Mouse (Mus musculus) liver, embryonic 11.5 days (tissue): Measurements from ENCODE around the gene Iqck. TPM values are rescaled to one million over a fixed set of nuclear protein-coding genes. Genes with fewer than 3 reads are reported as not detected.

Source experiments
- ATAC-seq: fragments of 200-750 bp; cut with Nextera tagmentation; replicated peaks from 2 replicates; pipeline ENCODE4 v1.8.0; 2017; ENCODE audit warnings: moderate number of reproducible peaks, mild to moderate bottlenecking, moderate TSS enrichment, moderate library complexity; ENCODE audit not compliant: low FRiP score
- DNase-seq: peaks from one replicate; pipeline ENCODE4 v3.0.0-alpha.2; 2017; ENCODE audit warnings: low spot score
- H3K27ac ChIP-seq: fragments of 300-500 bp; sonication (generic); 2 replicates; pipeline ENCODE4 v1.5.1; 2014; ENCODE audit warnings: mild to moderate bottlenecking, low read depth, low read length, control low read depth
- H3K27me3 ChIP-seq: fragments of 300-500 bp; sonication (generic); replicated peaks from 2 replicates; pipeline ENCODE4 v1.6.1; 2014; ENCODE audit warnings: low read length, mixed read lengths; ENCODE audit not compliant: control insufficient read depth, insufficient read depth
- H3K36me3 ChIP-seq: fragments of 300-500 bp; sonication (generic); 2 replicates; pipeline ENCODE4 v1.6.1; 2014; ENCODE audit warnings: mild to moderate bottlenecking, low read length, moderate library complexity, mixed read lengths; ENCODE audit not compliant: control insufficient read depth, insufficient read depth
- H3K4me1 ChIP-seq: fragments of 300-500 bp; sonication (generic); replicated peaks from 2 replicates; pipeline ENCODE4 v1.6.1; 2014; ENCODE audit warnings: low read length, mixed read lengths; ENCODE audit not compliant: control insufficient read depth, insufficient read depth
- H3K4me2 ChIP-seq: fragments of 300-500 bp; sonication (generic); 2 replicates; pipeline ENCODE4 v1.6.1; 2014; ENCODE audit warnings: mild to moderate bottlenecking, control low read depth, moderate library complexity
- H3K4me3 ChIP-seq: fragments of 300-500 bp; sonication (generic); 2 replicates; pipeline ENCODE4 v1.5.1; 2014; ENCODE audit warnings: low read depth, low read length, control low read depth
- H3K9ac ChIP-seq: fragments of 300-500 bp; sonication (generic); 2 replicates; pipeline ENCODE4 v1.6.1; 2014; ENCODE audit warnings: low read depth, low read length, control low read depth
- H3K9me3 ChIP-seq: fragments of 300-500 bp; sonication (generic); 2 replicates; pipeline ENCODE4 v1.6.1; 2016; ENCODE audit warnings: low read length, inconsistent platforms, mixed read lengths; ENCODE audit not compliant: control insufficient read depth
- WGBS: fragments of 180-500 bp; shearing (Covaris S2); extraction: QIAGEN DNeasy Blood & Tissue Kit; methylation state at CpG from one replicate; pipeline ENCODE4 v1.1.7; 2014; 5-methylcytosine and 5-hydroxymethylcytosine counted together
- polyA plus RNA-seq: library from polyadenylated mRNA; unstranded; fragments of >200 nt; fragmentation: Nextera tagmentation; extraction: Ambion mirVana; gene quantifications from 2 replicates; pipeline ENCODE4 v1.2.1, GENCODE M21; 2014

Gene Iqck
- polyA plus RNA-seq, 1 experiment from 2014 or later, result 1.6 TPM

GRCm38 (mm10) chr7:118928916-118929315 is 73.4 kb downstream of the Iqck start:
- H3K4me1 ChIP-seq, result peaks cover 7% of the 10 kb centered on the region; the same call in 1 of the 2 replicates
- DNase-seq, result no peak
- no peaks in the 10 kb centered on the region for H3K27me3 ChIP-seq
- no peaks in the 10 kb centered on the region for H3K36me3 ChIP-seq
- no peak overlapping the region for H3K27ac ChIP-seq
- H3K9ac ChIP-seq, result no peak overlapping the region
- no peak for ATAC-seq
- H3K9me3 ChIP-seq, result no peaks in the 10 kb centered on the region
- no peak overlapping the region for H3K4me2 ChIP-seq
- 66% methylated on average over 8 of the region's 8 CpGs for WGBS
- no peak overlapping the region for H3K4me3 ChIP-seq

- no peak overlapping the region for H3K9ac ChIP-seq
- no peak for DNase-seq
- 23% methylated on average over 16 of the region's 16 CpGs for WGBS
- H3K9me3 ChIP-seq, result no peaks in the 10 kb centered on the region
- H3K4me1 ChIP-seq, result peaks cover 7% of the 10 kb centered on the region; the same call in 1 of the 2 replicates
- ATAC-seq, result no peak; the same call in 1 of the 2 replicates
- H3K4me3 ChIP-seq, result no peak overlapping the region
- no peak overlapping the region for H3K4me2 ChIP-seq
- H3K27ac ChIP-seq, result no peak overlapping the region
- no peaks in the 10 kb centered on the region for H3K36me3 ChIP-seq
- no peaks in the 10 kb centered on the region for H3K27me3 ChIP-seq
Observed at GRCm38 (mm10) chr7:118929601-118930311, 74.2 kb downstream of the Iqck start.

- DNase-seq (no peak), ATAC-seq (no peak)
- no peak overlapping the region for H3K9ac ChIP-seq
- 75% methylated on average over 17 of the region's 17 CpGs for WGBS
- H3K36me3 ChIP-seq, result no peaks in the 10 kb centered on the region
- no peaks in the 10 kb centered on the region for H3K9me3 ChIP-seq
- no peaks in the 10 kb centered on the region for H3K27me3 ChIP-seq
- peaks cover 7% of the 10 kb centered on the region; the same call in 1 of the 2 replicates for H3K4me1 ChIP-seq
- H3K27ac ChIP-seq, result no peak overlapping the region
- no peak overlapping the region for H3K4me2 ChIP-seq
- no peak overlapping the region for H3K4me3 ChIP-seq
Observed at GRCm38 (mm10) chr7:118931502-118932395, 76.2 kb downstream of the Iqck start.

GRCm38 (mm10) chr7:118935306-118935705 is 79.8 kb downstream of the Iqck start:
- 32% methylated on average over 2 of the region's 2 CpGs for WGBS
- ATAC-seq (no peak), DNase-seq (no peak)
- Histone ChIP-seq H3K9me3 (no peaks in the 10 kb centered on the region), H3K9ac (no peak overlapping the region), H3K27ac (no peak overlapping the region), H3K36me3 (no peaks in the 10 kb centered on the region), H3K27me3 (no peaks in the 10 kb centered on the region), H3K4me2 (no peak overlapping the region), H3K4me1 (no peaks in the 10 kb centered on the region; the same call in 1 of the 2 replicates), H3K4me3 (no peak overlapping the region)

GRCm38 (mm10) chr7:118936844-118937243 is 81.3 kb downstream of the Iqck start:
- no peaks in the 10 kb centered on the region for H3K9me3 ChIP-seq
- no peaks in the 10 kb centered on the region for H3K36me3 ChIP-seq
- H3K4me2 ChIP-seq, result no peak overlapping the region
- no peaks in the 10 kb centered on the region for H3K27me3 ChIP-seq
- no peaks in the 10 kb centered on the region; the same call in 1 of the 2 replicates for H3K4me1 ChIP-seq
- no peak overlapping the region for H3K27ac ChIP-seq
- WGBS, result 51% methylated on average over 4 of the region's 4 CpGs
- DNase-seq (no peak), ATAC-seq (no peak)
- H3K9ac ChIP-seq, result no peak overlapping the region
- H3K4me3 ChIP-seq, result no peak overlapping the region

GRCm38 (mm10) chr7:118937469-118938387 is 82.2 kb downstream of the Iqck start:
- DNase-seq (no peak), ATAC-seq (peak; percentile 74)

GRCm38 (mm10) chr7:118942297-118942696 is 86.7 kb downstream of the Iqck start:
- Histone ChIP-seq H3K4me3 (no peak overlapping the region), H3K9ac (no peak overlapping the region), H3K27me3 (no peaks in the 10 kb centered on the region), H3K27ac (no peak overlapping the region), H3K4me1 (no peaks in the 10 kb centered on the region; the same call in 1 of the 2 replicates), H3K9me3 (no peaks in the 10 kb centered on the region), H3K36me3 (no peaks in the 10 kb centered on the region), H3K4me2 (no peak overlapping the region)
- no peak for ATAC-seq
- DNase-seq, result no peak
- WGBS, result 74% methylated on average over 3 of the region's 3 CpGs

More at GRCm38 (mm10) chr7:118937469-118938387, 82.2 kb downstream of the Iqck start:
- H3K4me3 ChIP-seq, result no peak overlapping the region
- no peak overlapping the region for H3K9ac ChIP-seq
- no peaks in the 10 kb centered on the region for H3K36me3 ChIP-seq
- H3K27me3 ChIP-seq, result no peaks in the 10 kb centered on the region
- no peaks in the 10 kb centered on the region for H3K9me3 ChIP-seq
- WGBS, result 34% methylated on average over 11 of the region's 11 CpGs
- no peaks in the 10 kb centered on the region; the same call in 1 of the 2 replicates for H3K4me1 ChIP-seq
- H3K4me2 ChIP-seq, result no peak overlapping the region
- no peak overlapping the region for H3K27ac ChIP-seq

GRCm38 (mm10) chr7:118943170-118943569 is 87.6 kb downstream of the Iqck start:
- Histone ChIP-seq H3K4me3 (no peak overlapping the region), H3K9ac (no peak overlapping the region), H3K4me1 (no peaks in the 10 kb centered on the region; the same call in 1 of the 2 replicates), H3K9me3 (no peaks in the 10 kb centered on the region), H3K36me3 (no peaks in the 10 kb centered on the region), H3K27me3 (no peaks in the 10 kb centered on the region), H3K27ac (no peak overlapping the region), H3K4me2 (no peak overlapping the region)
- 47% methylated on average over 7 of the region's 7 CpGs for WGBS
- no peak for DNase-seq
- ATAC-seq, result no peak; the same call in 1 of the 2 replicates
